Mouse (Mus musculus): ENCODE measurements around the gene Hspb1. TPM values are rescaled to one million over a fixed set of nuclear protein-coding genes. Genes with fewer than 3 reads are reported as not detected.

The Hspb1 gene
- polyA plus RNA-seq, 1 experiment = 233 TPM

DNA sequence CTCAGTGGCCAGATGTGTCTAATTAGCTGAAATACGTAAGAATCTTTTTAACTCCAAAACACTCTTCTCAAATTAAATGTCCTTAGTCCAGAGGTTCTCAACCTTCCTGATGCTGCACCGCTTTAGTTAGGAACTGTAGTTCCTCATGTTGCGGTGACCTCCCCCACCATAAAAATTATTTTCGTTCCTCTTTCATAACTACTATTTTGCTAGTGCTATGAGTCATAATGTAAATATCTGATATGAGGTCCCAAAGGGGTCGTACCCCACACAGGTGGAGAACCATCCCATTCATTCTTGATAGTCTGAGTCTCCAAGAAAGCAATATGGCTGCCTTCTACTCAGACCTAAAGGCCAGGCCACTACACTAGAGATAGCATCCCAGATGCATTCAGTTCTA lies 17.2 kb upstream of the Hspb1 start:
- no peak overlapping the region for H3K27ac ChIP-seq (replicated peaks; ENCODE audit: low read depth, low read length)
- H3K4me3 ChIP-seq (ENCODE audit: insufficient read depth, low read depth, low read length) = no peak overlapping the region
- no peaks in the 10 kb centered on the region for H3K4me1 ChIP-seq (ENCODE audit: control insufficient read depth, insufficient read depth, insufficient read length, low read length)

DNA sequence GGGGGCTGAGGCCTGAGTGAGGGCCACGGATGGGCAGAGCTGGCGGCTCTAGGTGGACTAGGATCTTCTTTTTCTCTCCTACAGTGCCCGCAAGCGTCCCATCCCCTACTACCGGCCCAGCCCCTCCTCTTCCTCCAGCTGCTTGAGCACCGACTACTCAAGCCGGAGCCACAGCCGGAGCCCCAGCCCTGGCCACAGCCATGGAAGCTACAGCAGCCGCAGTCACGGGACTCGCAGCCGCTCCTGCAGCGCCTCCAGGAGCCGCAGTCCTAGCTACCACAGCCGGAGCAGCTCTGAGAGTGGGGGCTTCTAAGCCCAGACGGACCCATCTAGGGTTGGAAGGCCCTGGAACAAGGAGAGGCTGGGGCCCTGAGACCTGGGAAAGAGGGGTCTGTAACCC lies 14.7 kb upstream of the Hspb1 start:
- Histone ChIP-seq H3K27ac (replicated peaks; ENCODE audit: low read depth, low read length) (no peak overlapping the region), H3K4me3 (ENCODE audit: insufficient read depth, low read depth, low read length) (no peak overlapping the region), H3K4me1 (ENCODE audit: control insufficient read depth, insufficient read depth, insufficient read length, low read length) (no peaks in the 10 kb centered on the region)

DNA sequence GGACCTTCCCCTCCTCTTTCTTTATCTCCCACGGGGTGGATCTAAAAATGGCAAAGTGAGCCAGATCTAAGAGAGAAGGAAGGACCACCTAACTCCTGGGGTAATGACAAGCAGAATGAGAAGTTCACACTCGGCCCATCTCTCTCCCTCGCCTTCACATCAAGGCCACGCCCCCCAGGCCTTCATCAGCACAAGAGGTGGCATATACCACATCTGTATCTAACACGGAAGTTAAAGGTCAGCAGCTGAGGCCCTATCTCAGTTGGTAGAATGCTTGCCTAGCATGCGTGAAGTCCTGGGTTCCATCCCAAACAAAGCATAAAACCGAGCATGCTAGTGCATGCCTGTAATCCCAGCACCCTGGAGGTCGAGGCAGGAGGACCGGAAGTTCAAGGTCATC lies 14.0 kb upstream of the Hspb1 start:
- Histone ChIP-seq H3K4me3 (ENCODE audit: insufficient read depth, low read depth, low read length) (no peak overlapping the region), H3K4me1 (ENCODE audit: control insufficient read depth, insufficient read depth, insufficient read length, low read length) (peaks cover 6% of the 10 kb centered on the region; the same call in 1 of the 2 replicates), H3K27ac (replicated peaks; ENCODE audit: low read depth, low read length) (no peak overlapping the region)

DNA sequence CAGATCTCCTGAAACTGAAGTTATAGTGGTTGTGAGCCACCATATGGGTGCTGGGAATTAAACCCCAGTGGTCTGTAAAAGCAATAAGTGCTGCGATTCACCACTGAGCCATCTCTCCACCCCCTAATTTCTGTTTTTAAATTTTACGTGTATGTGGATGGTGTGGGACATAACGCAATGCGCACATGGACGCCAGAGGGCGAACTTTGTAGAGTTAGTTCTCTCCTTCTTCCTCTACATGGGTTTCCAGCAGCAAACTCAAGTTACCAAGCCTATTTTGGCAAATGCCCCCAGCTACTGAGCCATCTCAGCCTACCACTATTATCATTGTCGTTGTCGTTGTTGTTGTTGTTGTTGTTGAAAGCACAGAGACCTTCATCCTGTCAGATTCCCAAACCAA lies 10.5 kb upstream of the Hspb1 start:
- Histone ChIP-seq H3K27ac (replicated peaks; ENCODE audit: low read depth, low read length) (peak overlapping the region; percentile 89), H3K4me3 (ENCODE audit: insufficient read depth, low read depth, low read length) (peak overlapping the region; percentile 46)

DNA sequence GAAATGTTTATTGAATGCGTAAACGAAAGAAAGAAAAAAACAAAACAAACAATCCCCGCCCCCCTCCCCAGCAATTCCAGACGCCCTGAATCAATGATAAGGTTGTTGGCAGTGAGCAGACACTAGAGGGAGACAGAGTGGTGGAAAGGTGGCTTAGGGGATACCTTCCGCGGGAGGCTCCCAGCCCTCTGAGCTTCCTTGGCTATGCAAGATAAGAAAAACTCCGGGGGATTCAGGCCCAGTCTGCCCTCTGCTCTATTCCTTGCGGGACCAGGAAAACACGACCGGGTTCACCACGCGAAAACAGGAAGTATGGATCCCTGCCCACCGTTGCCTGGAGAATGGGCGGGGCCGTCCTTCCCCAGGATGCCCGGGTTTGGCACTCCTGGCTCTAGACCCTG lies 9.9 kb upstream of the Hspb1 start:
- peaks cover 12% of the 10 kb centered on the region for H3K4me1 ChIP-seq (ENCODE audit: control insufficient read depth, insufficient read depth, insufficient read length, low read length)
- peak overlapping the region; percentile 89 for H3K27ac ChIP-seq (replicated peaks; ENCODE audit: low read depth, low read length)
- peak overlapping the region; percentile 46 for H3K4me3 ChIP-seq (ENCODE audit: insufficient read depth, low read depth, low read length)

More for the DNA sequence above, 10.5 kb upstream of the Hspb1 start:
- peaks cover 12% of the 10 kb centered on the region for H3K4me1 ChIP-seq (ENCODE audit: control insufficient read depth, insufficient read depth, insufficient read length, low read length)

DNA sequence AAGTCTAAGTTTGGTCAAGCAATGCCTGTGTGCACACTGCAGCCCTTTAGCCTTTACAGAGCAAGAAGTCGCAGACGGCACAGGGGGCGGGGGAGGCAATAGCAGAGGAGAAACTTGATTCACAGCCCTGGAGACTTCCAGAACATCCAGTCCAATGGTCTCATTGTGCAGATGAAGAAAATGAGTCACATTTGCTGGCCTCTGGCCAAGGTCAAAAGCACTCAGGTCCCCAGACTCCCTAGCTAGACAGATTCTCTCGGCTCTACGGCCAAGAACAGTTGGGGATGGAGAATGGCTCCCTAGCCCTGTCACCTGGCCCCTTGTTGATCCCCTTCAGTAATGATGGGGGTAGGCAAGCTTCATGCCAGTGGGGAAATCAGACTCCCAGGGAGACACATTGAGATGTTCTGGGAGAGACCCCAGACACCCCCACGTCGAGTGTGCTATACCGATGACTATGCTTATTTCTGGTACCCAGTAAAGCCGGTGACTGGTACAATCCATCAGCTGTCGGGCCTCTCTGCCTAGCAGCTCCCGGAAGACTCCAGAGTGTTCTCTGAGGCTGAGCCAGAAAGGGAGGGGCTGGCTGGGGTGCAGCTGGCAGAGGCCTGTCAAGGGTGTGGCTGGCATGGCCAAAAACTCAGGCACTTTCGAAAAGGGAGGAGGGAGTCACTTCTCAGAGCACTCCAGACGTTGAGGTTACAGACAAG lies 8.1 kb upstream of the Hspb1 start:
- H3K4me1 ChIP-seq (ENCODE audit: control insufficient read depth, insufficient read depth, insufficient read length, low read length) = peaks cover 12% of the 10 kb centered on the region
- peak overlapping the region; percentile 90 for H3K27ac ChIP-seq (replicated peaks; ENCODE audit: low read depth, low read length)
- H3K4me3 ChIP-seq (ENCODE audit: insufficient read depth, low read depth, low read length) = no peak overlapping the region

DNA sequence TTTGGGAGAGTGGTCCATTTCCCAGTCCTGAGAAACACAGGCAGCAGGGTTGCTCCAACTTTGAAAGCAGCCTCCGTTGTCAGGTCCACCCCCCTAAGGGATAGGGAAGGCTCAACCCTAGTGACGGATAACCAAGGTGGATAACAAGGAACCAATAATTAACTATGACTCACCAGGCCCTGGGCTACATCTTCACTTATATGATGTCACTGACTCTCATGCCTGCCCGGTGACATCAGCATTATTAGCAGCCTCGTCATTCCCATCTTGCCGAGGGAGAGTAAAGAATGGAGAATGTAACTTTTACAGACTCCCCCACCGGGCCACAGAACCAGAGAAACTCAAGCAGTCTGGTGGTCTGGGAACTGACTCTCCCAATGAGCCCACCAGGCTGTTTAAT lies 3.1 kb upstream of the Hspb1 start:
- Histone ChIP-seq H3K27ac (replicated peaks; ENCODE audit: low read depth, low read length) (no peak overlapping the region), H3K4me1 (ENCODE audit: control insufficient read depth, insufficient read depth, insufficient read length, low read length) (peaks cover 2% of the 10 kb centered on the region), H3K4me3 (ENCODE audit: insufficient read depth, low read depth, low read length) (no peak overlapping the region)

DNA sequence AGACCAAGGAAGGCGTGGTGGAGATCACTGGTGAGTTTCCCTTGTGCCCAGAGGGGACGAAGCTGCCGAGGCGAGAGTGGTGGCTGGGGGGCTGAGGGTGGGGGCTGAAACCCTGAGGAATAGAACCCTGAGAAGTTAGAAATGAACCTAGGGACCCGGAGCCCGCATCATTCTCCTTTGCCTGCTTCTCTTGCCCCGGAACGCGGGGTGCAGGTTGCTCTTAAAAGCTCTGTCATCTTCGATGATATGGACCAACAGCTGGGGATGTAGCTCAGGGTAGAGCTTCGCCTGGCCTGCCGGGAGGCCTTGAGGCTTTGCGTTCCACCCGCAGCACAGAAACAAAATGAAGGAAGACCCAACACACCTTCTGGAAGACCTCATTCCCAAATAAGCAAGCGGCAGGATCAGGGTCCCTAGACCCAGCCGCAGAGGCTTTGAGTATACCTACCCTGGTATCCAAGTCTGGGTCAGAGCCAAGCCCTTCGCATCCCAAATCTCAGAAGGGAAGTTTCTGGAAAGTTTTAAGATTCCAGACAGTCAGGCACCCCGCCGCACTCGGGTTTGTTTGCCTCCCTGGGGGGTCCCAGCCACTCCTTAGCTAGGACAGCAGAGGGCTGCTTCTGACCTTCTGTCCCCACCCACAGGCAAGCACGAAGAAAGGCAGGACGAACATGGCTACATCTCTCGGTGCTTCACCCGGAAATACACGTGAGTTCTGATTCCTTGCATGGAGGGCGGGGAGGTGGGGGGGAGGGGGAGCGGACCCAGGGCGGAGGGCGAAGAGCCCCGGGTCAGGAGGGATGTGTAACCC lies 891 bp downstream of the Hspb1 start:
- no peaks in the 10 kb centered on the region for H3K4me1 ChIP-seq (ENCODE audit: control insufficient read depth, insufficient read depth, insufficient read length, low read length)
- peak overlapping the region; percentile 83 for H3K4me3 ChIP-seq (ENCODE audit: insufficient read depth, low read depth, low read length)
- peak overlapping the region; percentile 91 for H3K27ac ChIP-seq (replicated peaks; ENCODE audit: low read depth, low read length)

DNA sequence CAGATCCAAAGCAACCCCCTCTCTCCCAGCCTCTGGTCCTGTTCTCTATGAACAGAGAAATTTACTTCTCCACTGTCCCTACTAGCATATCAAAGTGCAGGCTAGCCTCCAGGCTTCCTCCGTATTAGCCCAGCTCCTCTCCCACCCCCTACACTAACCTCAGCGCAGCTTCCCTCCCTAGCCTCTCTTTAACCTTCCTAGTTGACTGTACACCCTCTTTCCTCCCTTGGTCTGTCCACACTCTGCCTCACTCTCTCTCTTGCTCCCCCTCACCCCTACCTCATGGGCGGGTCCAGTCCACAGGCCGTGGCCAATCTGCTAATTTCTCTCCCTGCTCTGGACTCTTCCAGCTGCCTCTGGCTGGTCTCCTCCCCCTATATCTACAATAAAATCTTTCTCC lies 2.6 kb downstream of the Hspb1 start:
- Histone ChIP-seq H3K27ac (replicated peaks; ENCODE audit: low read depth, low read length) (no peak overlapping the region), H3K4me1 (ENCODE audit: control insufficient read depth, insufficient read depth, insufficient read length, low read length) (no peaks in the 10 kb centered on the region), H3K4me3 (ENCODE audit: insufficient read depth, low read depth, low read length) (no peak overlapping the region)

DNA sequence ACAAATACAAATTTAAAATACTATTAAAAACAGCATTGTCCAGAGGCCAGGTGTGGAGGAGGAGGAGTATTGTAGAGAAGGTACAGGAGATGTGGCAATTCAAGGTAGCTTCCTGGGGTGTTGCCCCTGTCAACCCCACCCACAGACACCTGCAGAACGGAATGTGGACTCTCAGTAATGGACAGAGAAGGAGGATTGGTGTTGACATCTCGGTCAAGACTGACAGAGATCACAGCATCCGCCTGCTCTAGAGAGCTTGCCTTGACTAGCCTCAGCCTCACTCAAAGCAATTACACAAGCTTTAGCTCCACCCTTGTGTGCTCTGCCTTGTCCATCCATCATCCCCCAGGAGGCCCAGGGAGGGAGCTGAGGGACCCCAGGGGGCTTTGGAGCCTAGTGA lies 3.2 kb downstream of the Hspb1 start:
- Histone ChIP-seq H3K4me3 (ENCODE audit: insufficient read depth, low read depth, low read length) (no peak overlapping the region), H3K27ac (replicated peaks; ENCODE audit: low read depth, low read length) (no peak overlapping the region), H3K4me1 (ENCODE audit: control insufficient read depth, insufficient read depth, insufficient read length, low read length) (no peaks in the 10 kb centered on the region)

DNA sequence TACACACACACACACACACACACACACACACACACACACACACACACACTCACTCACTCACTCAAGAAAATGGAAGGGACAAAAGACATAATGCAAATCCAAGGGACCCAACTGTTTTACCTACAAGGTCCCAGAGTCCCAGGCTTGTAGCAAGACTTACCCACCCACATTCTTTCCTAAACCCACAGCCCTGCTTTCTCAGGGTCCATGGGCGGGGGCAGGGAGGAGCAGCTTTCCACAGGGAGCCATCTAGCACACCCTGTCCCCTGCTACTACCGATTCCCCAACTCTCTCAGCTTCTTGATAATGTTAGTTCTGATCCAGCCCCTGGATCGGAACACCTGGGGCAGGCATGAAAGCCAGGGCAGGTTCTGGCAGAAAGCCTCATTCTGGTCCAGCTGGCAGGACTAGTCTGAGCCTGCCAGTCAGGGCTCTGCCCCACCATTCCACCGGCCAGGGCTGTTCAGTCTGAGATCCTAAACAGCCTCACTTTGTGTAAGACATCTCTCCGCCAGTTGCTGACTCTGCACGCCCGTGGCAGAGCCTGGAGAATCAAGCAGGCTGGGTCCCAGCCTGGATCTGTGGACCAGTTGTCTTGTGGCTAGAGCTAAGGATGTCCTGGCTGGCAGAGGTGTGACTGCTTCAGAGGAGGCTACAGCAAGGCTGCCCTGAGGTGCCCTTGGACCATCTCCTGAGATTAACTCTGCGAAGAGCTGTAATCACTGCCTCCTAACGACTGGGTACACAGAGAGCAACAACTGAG lies 5.1 kb downstream of the Hspb1 start:
- Histone ChIP-seq H3K4me1 (ENCODE audit: control insufficient read depth, insufficient read depth, insufficient read length, low read length) (no peaks in the 10 kb centered on the region), H3K27ac (replicated peaks; ENCODE audit: low read depth, low read length) (no peak overlapping the region), H3K4me3 (ENCODE audit: insufficient read depth, low read depth, low read length) (no peak overlapping the region)

DNA sequence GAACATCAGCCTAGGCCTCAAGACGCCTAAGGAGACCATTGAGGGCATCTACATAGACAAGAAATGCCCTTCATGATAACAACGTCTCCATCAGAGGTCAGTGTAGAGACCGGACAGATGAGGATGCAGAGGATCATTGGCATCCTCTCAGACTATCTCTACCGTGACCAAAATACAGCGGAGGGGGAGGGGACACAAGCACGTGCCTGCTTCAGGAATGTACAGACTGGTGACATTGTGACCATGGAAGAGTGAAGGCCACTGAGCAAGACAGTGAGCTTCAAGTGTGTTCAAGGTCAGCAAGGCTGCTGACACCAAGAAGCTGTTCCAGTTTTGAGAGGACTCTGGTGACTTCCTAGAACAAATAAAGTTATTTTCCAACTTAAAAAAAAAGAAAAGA lies 7.2 kb downstream of the Hspb1 start:
- Histone ChIP-seq H3K27ac (replicated peaks; ENCODE audit: low read depth, low read length) (no peak overlapping the region), H3K4me3 (ENCODE audit: insufficient read depth, low read depth, low read length) (no peak overlapping the region), H3K4me1 (ENCODE audit: control insufficient read depth, insufficient read depth, insufficient read length, low read length) (no peaks in the 10 kb centered on the region)

DNA sequence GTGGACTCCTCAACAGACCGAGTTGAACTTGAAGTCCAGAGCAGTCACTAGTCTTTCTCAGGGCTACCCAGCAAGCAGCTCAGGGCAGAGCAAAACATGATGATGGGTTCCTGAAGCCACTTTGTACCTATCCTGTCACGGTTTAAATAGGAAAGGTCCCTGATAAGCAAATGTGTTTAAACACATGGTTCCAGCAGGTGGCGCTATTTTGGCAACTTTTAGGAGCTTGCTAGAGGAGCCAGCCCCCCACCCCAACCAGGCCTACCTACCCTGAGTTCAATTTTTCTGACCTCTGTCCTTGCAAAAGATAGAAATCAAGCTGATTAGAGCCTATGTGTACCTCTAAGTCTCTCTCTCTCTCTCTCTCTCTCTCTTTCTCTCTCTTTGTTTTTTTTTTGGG lies 10.3 kb downstream of the Hspb1 start:
- H3K4me3 ChIP-seq (ENCODE audit: insufficient read depth, low read depth, low read length) = no peak overlapping the region
- H3K4me1 ChIP-seq (ENCODE audit: control insufficient read depth, insufficient read depth, insufficient read length, low read length) = no peaks in the 10 kb centered on the region
- no peak overlapping the region for H3K27ac ChIP-seq (replicated peaks; ENCODE audit: low read depth, low read length)

DNA sequence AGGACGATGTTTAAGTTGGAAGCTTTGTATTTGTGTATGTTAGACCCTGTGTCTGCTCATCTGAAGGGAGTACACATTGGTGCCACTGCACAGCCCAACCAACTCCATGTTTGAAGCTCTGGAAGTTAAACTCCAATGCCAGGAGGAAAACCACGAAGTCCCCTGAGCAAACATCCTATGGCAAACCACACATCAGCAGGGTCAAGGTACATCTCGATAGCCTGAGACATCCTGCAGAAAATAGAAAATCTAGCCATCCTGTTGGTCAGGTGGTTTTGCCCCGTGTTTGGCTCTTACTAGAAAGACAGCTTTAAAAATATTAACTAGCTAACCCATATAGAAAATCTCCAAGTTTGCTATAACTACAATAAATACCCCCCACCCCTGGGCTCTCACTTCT lies 11.3 kb downstream of the Hspb1 start:
- no peaks in the 10 kb centered on the region for H3K4me1 ChIP-seq (ENCODE audit: control insufficient read depth, insufficient read depth, insufficient read length, low read length)
- no peak overlapping the region for H3K27ac ChIP-seq (replicated peaks; ENCODE audit: low read depth, low read length)
- no peak overlapping the region for H3K4me3 ChIP-seq (ENCODE audit: insufficient read depth, low read depth, low read length)

DNA sequence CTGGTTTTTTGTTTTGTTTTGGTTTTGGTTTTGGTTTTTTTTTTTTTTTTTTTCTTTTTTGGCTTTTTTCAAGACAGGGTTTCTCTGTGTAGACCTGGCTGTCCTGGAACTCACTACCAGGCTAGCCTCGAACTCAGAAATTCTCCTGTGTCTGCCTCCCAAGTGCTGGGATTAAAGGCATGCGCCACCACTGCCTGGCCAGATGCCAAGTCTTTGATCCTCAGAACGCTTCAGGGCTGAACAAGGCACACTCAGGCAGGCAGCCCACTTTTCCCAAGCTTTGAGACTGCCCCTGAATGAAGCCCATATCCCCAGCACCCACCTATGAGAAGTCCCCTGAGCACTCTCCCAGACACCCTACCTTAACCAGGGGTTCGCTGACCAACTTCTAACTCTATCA lies 12.1 kb downstream of the Hspb1 start:
- H3K4me3 ChIP-seq (ENCODE audit: insufficient read depth, low read depth, low read length) = no peak overlapping the region
- H3K27ac ChIP-seq (replicated peaks; ENCODE audit: low read depth, low read length) = no peak overlapping the region
- H3K4me1 ChIP-seq (ENCODE audit: control insufficient read depth, insufficient read depth, insufficient read length, low read length) = peaks cover 3% of the 10 kb centered on the region; the same call in 1 of the 2 replicates

Data from brown adipose tissue, adult 24 weeks (tissue).